Mouse (Mus musculus) CH12.LX (cell line): ENCODE data around the gene Col16a1. TPM values are rescaled to one million over a fixed set of nuclear protein-coding genes. Genes with fewer than 3 reads are reported as not detected.

Experiments
- DNase-seq: peaks from one replicate; pipeline ENCODE4 v3.0.0-alpha.2; 2013; ENCODE audit errors: extremely low read depth
- H3K27ac ChIP-seq: 2 replicates; pipeline ENCODE4 v1.5.1; 2012; ENCODE audit warnings: low read depth, mild to moderate bottlenecking, control low read depth, moderate library complexity; ENCODE audit not compliant: insufficient read depth
- H3K27me3 ChIP-seq: replicated peaks from 2 replicates; pipeline ENCODE3; 2012; ENCODE audit warnings: inconsistent platforms
- H3K36me3 ChIP-seq, 2 experiments: replicated peaks in 1 of 2; 2 replicates each; pipeline versions ENCODE3 to v1.6.1; 2012; ENCODE audit warnings: inconsistent platforms in 1 of 2, low read length in 1 of 2, mild to moderate bottlenecking in 1 of 2, mixed read lengths in 1 of 2, moderate library complexity in 1 of 2; ENCODE audit not compliant: control insufficient read depth in 1 of 2, insufficient read depth in 1 of 2
- H3K4me1 ChIP-seq, 2 experiments: 2 replicates each; pipeline ENCODE4 v1.6.1; 2012; ENCODE audit warnings: inconsistent platforms in 1 of 2, moderate library complexity in 1 of 2; ENCODE audit not compliant: insufficient read depth in 2 of 2, control insufficient read depth in 1 of 2
- H3K4me2 ChIP-seq: 2 replicates; pipeline ENCODE4 v1.6.1; 2012; ENCODE audit warnings: low read depth, mild to moderate bottlenecking, control low read depth; ENCODE audit not compliant: poor library complexity, insufficient read depth, severe bottlenecking
- H3K4me3 ChIP-seq, 3 experiments: fragments of 150-350 bp in 1 of 3; sonication (generic) in 1 of 3; replicated peaks in 1 of 3; 2 replicates each; pipeline versions ENCODE3 to v1.5.1; 2011 to 2012; ENCODE audit warnings: low read depth in 2 of 3, low read length in 2 of 3, mild to moderate bottlenecking in 2 of 3, moderate library complexity in 2 of 3, control low read depth in 1 of 3, improper control_type of control experiment in 1 of 3, inconsistent platforms in 1 of 3, mixed read lengths in 1 of 3; ENCODE audit not compliant: poor library complexity in 1 of 3
- H3K79me2 ChIP-seq: replicated peaks from 2 replicates; pipeline ENCODE4 v1.6.1; 2012; ENCODE audit warnings: mild to moderate bottlenecking, moderate library complexity; ENCODE audit not compliant: control insufficient read depth, poor library complexity, insufficient read depth, severe bottlenecking; ENCODE audit errors: extremely low read depth
- H3K9ac ChIP-seq: 2 replicates; pipeline ENCODE4 v1.6.1; 2012; ENCODE audit warnings: low read depth, mild to moderate bottlenecking, control low read depth, moderate library complexity; ENCODE audit not compliant: insufficient read depth
- H3K9me3 ChIP-seq: replicated peaks from 2 replicates; pipeline ENCODE3; 2012; ENCODE audit warnings: low read length, inconsistent platforms, mixed read lengths
- CHD1 ChIP-seq: IDR thresholded peaks from 2 replicates; pipeline ENCODE4 v1.6.1; 2012; ENCODE audit warnings: low read depth, low read length, improper control_type of control experiment, inconsistent platforms
- CHD2 ChIP-seq: IDR thresholded peaks from 2 replicates; pipeline ENCODE4 v1.6.1; 2011; ENCODE audit warnings: low read length, improper control_type of control experiment
- E2F4 ChIP-seq: IDR thresholded peaks from 2 replicates; pipeline ENCODE4 v1.6.1; 2011; ENCODE audit warnings: low read depth, low read length, improper control_type of control experiment; ENCODE audit not compliant: insufficient replicate concordance
- ELF1 ChIP-seq: IDR thresholded peaks from 2 replicates; pipeline ENCODE4 v1.6.1; 2014; ENCODE audit warnings: low read depth, mild to moderate bottlenecking, inconsistent platforms, low read length, improper control_type of control experiment
- EP300 ChIP-seq: IDR thresholded peaks from 2 replicates; pipeline ENCODE4 v1.6.1; 2011; ENCODE audit warnings: low read length, improper control_type of control experiment
- JUND ChIP-seq: conservative IDR thresholded peaks from 2 replicates; pipeline ENCODE4 v1.6.1; 2011; ENCODE audit warnings: low read depth, low read length, improper control_type of control experiment
- MAX ChIP-seq: IDR thresholded peaks from 2 replicates; pipeline ENCODE4 v1.6.1; 2011; ENCODE audit warnings: low read length, improper control_type of control experiment
- MEF2A ChIP-seq: IDR thresholded peaks from 2 replicates; pipeline ENCODE4 v1.6.1; 2014; ENCODE audit warnings: low read depth, mild to moderate bottlenecking, inconsistent platforms, low read length, improper control_type of control experiment, borderline replicate concordance
- MYC ChIP-seq: IDR thresholded peaks from 2 replicates; pipeline ENCODE4 v1.6.1; 2011; ENCODE audit warnings: low read depth, mild to moderate bottlenecking, improper control_type of control experiment, low read length
- NELFE ChIP-seq: IDR thresholded peaks from 2 replicates; pipeline ENCODE4 v1.6.1; 2011; ENCODE audit warnings: low read depth, low read length, improper control_type of control experiment
- PAX5 ChIP-seq: IDR thresholded peaks from 2 replicates; pipeline ENCODE4 v1.6.1; 2012; ENCODE audit warnings: low read length, inconsistent platforms, mixed read lengths
- RAD21 ChIP-seq: IDR thresholded peaks from 2 replicates; pipeline ENCODE4 v1.6.1; 2011; ENCODE audit warnings: low read depth, mild to moderate bottlenecking, low read length, improper control_type of control experiment, moderate library complexity
- RCOR1 ChIP-seq: conservative IDR thresholded peaks from 2 replicates; pipeline ENCODE4 v1.6.1; 2012; ENCODE audit warnings: low read depth, mild to moderate bottlenecking, inconsistent platforms, low read length, improper control_type of control experiment
- SIN3A ChIP-seq: IDR thresholded peaks from 2 replicates; pipeline ENCODE4 v1.6.1; 2012; ENCODE audit warnings: low read length, improper control_type of control experiment, inconsistent platforms
- SMC3 ChIP-seq: IDR thresholded peaks from 2 replicates; pipeline ENCODE4 v1.6.1; 2011; ENCODE audit warnings: low read depth, low read length, improper control_type of control experiment
- TBP ChIP-seq: conservative IDR thresholded peaks from 2 replicates; pipeline ENCODE4 v1.6.1; 2011; ENCODE audit warnings: low read depth, low read length, improper control_type of control experiment
- TCF12 ChIP-seq: IDR thresholded peaks from 2 replicates; pipeline ENCODE4 v1.6.1; 2014; ENCODE audit warnings: low read depth, mild to moderate bottlenecking, inconsistent platforms, low read length, improper control_type of control experiment
- UBTF ChIP-seq: IDR thresholded peaks from 2 replicates; pipeline ENCODE4 v1.6.1; 2012; ENCODE audit warnings: low read depth, mild to moderate bottlenecking, inconsistent platforms, low read length, improper control_type of control experiment, moderate library complexity
- USF2 ChIP-seq: conservative IDR thresholded peaks from 2 replicates; pipeline ENCODE4 v1.6.1; 2011; ENCODE audit warnings: low read depth, low read length, improper control_type of control experiment
- dilution Hi-C: fragments of 300-500 bp; cut with MboI; formaldehyde crosslinking; loops from 2 replicates; pipeline ENCODE4 v1.14.3; 2020; ENCODE audit warnings: low sequenced_read_pairs; ENCODE audit not compliant: extremely low pct_unique_long_range_greater_than_20kb, extremely low pct_ligation_motif_present
- in situ Hi-C: fragments of 300-500 bp; cut with MboI; formaldehyde crosslinking; loops from 3 replicates; pipeline ENCODE4 v1.14.3; 2019; ENCODE audit warnings: low sequenced_read_pairs, low pct_ligation_motif_present, low pct_unique_long_range_greater_than_20kb, mixed read lengths
- polyA plus RNA-seq: library from polyadenylated mRNA; unstranded; fragments of >175 nt; gene quantifications from 2 replicates; pipeline ENCODE4 v1.2.1, GENCODE M21; 2012; ENCODE audit warnings: low read depth; ENCODE audit not compliant: insufficient read length
- total RNA-seq, 2 experiments: library from RNA; depleted of rRNA; stranded (reverse); fragments of 300-350 nt in 1 of 2; fragments of >200 nt in 1 of 2; gene quantifications; 2 replicates each; pipeline ENCODE4 v1.2.3; 2012 to 2014

The Col16a1 gene
- total and polyA plus RNA-seq, 3 experiments: not detected

- Histone ChIP-seq H3K36me3 (no peaks in the 10 kb centered on the region), H3K9ac (no peak overlapping the region), H3K4me3 (no peak overlapping the region), H3K27ac (no peak overlapping the region), H3K27me3 (peaks cover 91% of the 10 kb centered on the region), H3K79me2 (no peaks in the 10 kb centered on the region), H3K9me3 (no peaks in the 10 kb centered on the region), H3K4me2 (no peak overlapping the region), H3K4me1 (no peaks in the 10 kb centered on the region)
- dilution Hi-C loops: no loop called here
- in situ Hi-C loops: no loop called here
- TF ChIP-seq RCOR1 (no peak), MEF2A (no peak), CHD2 (no peak), E2F4 (no peak), MAX (no peak), RAD21 (no peak), PAX5 (no peak), TCF12 (no peak), SMC3 (no peak), TBP (no peak), EP300 (no peak)
- no peak for DNase-seq
These were observed 25.7 kb downstream of the Col16a1 start for GRCm38 (mm10) chr4:130073367-130073766.

GRCm38 (mm10) chr4:130074761-130075515 is 27.3 kb downstream of the Col16a1 start:
- in situ Hi-C loops: loop anchor here (25.0 kb wide), 2 partner anchors 288 to 363 kb away; no protein-coding TSS in a partner anchor
- DNase-seq: no peak
- dilution Hi-C loops: no loop called here

More at GRCm38 (mm10) chr4:130074761-130075515, 27.3 kb downstream of the Col16a1 start:
- no peak overlapping the region for H3K27ac ChIP-seq
- H3K4me3 ChIP-seq: no peak overlapping the region
- TF ChIP-seq USF2 (no peak), TBP (no peak), CHD1 (no peak), MYC (no peak), NELFE (no peak), JUND (no peak), ELF1 (no peak), SIN3A (no peak), PAX5 (no peak), SMC3 (no peak), UBTF (no peak)
- TF ChIP-seq, all 38 proteins: peak for 0
- no peaks in the 10 kb centered on the region for H3K79me2 ChIP-seq
- no peak overlapping the region for H3K4me2 ChIP-seq
- no peaks in the 10 kb centered on the region for H3K4me1 ChIP-seq
- H3K9me3 ChIP-seq: no peaks in the 10 kb centered on the region
- no peaks in the 10 kb centered on the region for H3K36me3 ChIP-seq
- H3K9ac ChIP-seq: no peak overlapping the region
- peaks cover 93% of the 10 kb centered on the region for H3K27me3 ChIP-seq
